Mouse (Mus musculus): ENCODE data around the gene Prox1.

Gene Prox1

GRCm38 (mm10) chr1:190079643-190080275 lies 90.8 kb downstream of the Prox1 start:
- DNase-seq (ENCODE audit: low spot score): no peak

- no peak for DNase-seq (ENCODE audit: low spot score)
These were observed 93.9 kb downstream of the Prox1 start for GRCm38 (mm10) chr1:190076601-190077000.

All from yolk sac, embryonic 10.5 days (tissue).